Mouse (Mus musculus) neural tube, embryonic 14.5 days (tissue): ENCODE results near the gene Cox8c. TPM values are rescaled to one million over a fixed set of nuclear protein-coding genes. Genes with fewer than 3 reads are reported as not detected.

ENCODE experiments used
- ATAC-seq: fragments of 200-750 bp; cut with Nextera tagmentation; 2 replicates; pipeline ENCODE4 v1.8.0; 2017; ENCODE audit warnings: low read depth, mild to moderate bottlenecking, moderate TSS enrichment, moderate library complexity
- H3K27ac ChIP-seq: fragments of 300-500 bp; sonication (generic); 2 replicates; pipeline ENCODE4 v1.5.1; 2014; ENCODE audit warnings: low read depth, mild to moderate bottlenecking, control low read depth, low read length, moderate library complexity, mixed read lengths
- H3K27me3 ChIP-seq: fragments of 300-500 bp; sonication (generic); 2 replicates; pipeline ENCODE4 v1.6.1; 2014; ENCODE audit warnings: low read length; ENCODE audit not compliant: control insufficient read depth, insufficient read depth
- H3K36me3 ChIP-seq: fragments of 300-500 bp; sonication (generic); 2 replicates; pipeline ENCODE4 v1.6.1; 2014; ENCODE audit warnings: low read length, mixed read lengths; ENCODE audit not compliant: control insufficient read depth, insufficient read depth
- H3K4me1 ChIP-seq: fragments of 300-500 bp; sonication (generic); 2 replicates; pipeline ENCODE4 v1.6.1; 2014; ENCODE audit warnings: low read length; ENCODE audit not compliant: control insufficient read depth, insufficient read depth
- H3K4me2 ChIP-seq: fragments of 300-500 bp; sonication (generic); 2 replicates; pipeline ENCODE4 v1.6.1; 2014; ENCODE audit warnings: mild to moderate bottlenecking, low read depth, low read length, control low read depth
- H3K4me3 ChIP-seq: fragments of 300-500 bp; sonication (generic); 2 replicates; pipeline ENCODE4 v1.5.1; 2014; ENCODE audit warnings: low read depth, low read length, control low read depth, mixed read lengths
- H3K9ac ChIP-seq: fragments of 300-500 bp; sonication (generic); replicated peaks from 2 replicates; pipeline ENCODE4 v1.6.1; 2014; ENCODE audit warnings: low read depth, mild to moderate bottlenecking, control low read depth, low read length, mixed read lengths
- H3K9me3 ChIP-seq: fragments of 300-500 bp; sonication (generic); 2 replicates; pipeline ENCODE4 v1.6.1; 2016; ENCODE audit warnings: low read length; ENCODE audit not compliant: control insufficient read depth
- WGBS: fragments of 180-500 bp; shearing (Covaris S2); extraction: QIAGEN DNeasy Blood & Tissue Kit; methylation state at CpG from one replicate; pipeline ENCODE4 v1.1.7; 2014; 5-methylcytosine and 5-hydroxymethylcytosine counted together
- polyA plus RNA-seq: library from polyadenylated mRNA; unstranded; fragments of >200 nt; fragmentation: Nextera tagmentation; extraction: Ambion mirVana; gene quantifications from 2 replicates; pipeline ENCODE4 v1.2.1, GENCODE M21; 2014

The Cox8c gene
- polyA plus RNA-seq, 1 experiment from 2014 or later = not detected

DNA sequence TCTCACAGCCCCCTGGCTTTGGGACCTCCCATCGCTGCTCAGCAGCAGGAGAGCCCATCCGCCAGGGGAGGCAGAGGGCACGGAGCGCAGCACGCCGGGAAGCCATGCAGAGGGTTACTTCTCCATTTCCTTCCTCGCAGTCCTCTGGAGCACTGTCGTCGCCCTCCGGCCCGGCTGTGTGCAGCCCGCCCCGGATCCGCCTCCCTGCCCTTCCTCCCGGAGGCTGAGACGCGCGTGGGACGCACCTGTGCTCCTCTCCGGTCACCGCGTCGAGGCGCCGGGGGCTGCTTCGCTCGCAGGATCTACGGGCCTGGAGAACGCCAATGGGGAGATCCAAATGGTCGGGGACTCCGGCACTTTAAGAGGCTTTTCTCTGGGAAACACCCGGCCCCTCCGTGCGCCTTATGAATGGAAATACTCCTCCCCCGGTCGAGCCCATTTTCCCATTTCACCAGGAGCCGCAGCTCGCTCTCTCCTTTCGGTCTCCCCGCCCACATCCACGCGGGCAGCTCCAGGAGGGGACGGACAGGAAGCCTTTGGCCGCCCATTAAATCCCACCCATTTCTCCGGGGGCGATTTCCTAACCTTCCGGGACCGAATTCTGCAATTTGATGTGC lies 49.8 kb downstream of the Cox8c start, which contains the start of gene Unc79:
Gene Unc79 (plus strand): TSS at position 82 of the 617 bp plus-strand sequence.
- no peaks in the 10 kb centered on the region for H3K27me3 ChIP-seq
- H3K36me3 ChIP-seq = no peaks in the 10 kb centered on the region
- peak within 1 kb of the TSS; percentile 64 for H3K4me3 ChIP-seq
- peak; percentile 86 for ATAC-seq
- under 1% methylated on average over 41 of the region's 48 CpGs for WGBS
- H3K27ac ChIP-seq = peak within 1 kb of the TSS; percentile 98
- H3K9ac ChIP-seq = peak within 1 kb of the TSS; percentile 71
- H3K9me3 ChIP-seq = no peaks in the 10 kb centered on the region
- H3K4me2 ChIP-seq = peak within 1 kb of the TSS; percentile 79
- peaks cover 19% of the 10 kb centered on the region; the same call in 1 of the 2 replicates for H3K4me1 ChIP-seq

DNA sequence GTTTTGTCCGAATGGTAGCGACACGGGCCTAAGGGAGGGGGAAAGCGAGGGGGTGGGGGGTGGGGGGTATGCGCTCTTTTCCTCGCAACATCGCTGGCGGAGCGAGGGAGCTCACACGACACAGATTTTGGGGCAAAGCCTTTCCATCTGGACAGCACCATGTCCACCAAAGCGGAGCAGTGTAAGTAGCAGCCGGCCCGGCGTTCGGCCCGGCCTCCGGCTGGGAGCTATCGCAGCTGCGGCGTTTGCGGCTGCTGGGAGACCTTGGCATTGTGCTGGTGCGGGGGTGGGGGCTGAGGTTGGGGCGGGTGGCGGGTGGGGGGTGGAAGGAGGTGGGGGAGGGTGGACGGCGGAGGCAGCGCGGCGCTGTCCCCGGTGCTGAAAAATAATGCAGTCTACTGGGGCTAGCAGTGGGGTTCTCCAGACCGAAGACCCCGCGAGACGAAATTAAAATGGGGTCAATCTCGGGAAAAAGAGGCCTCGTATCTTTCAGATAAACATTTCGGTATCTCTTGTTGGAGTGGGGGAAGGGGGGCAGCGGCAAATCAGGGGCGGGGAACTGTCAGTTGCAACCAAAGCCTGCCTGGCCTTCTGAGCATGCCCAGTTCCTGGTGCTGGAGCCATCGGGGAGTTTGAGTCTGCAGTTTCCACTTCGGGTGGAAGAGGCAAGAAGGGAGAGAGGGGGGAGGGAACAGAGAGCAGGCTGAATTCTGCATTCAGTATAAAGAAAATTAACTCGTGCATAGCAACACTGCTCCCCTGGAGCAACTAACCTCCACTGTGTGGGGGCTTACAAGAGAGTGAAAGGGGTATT lies 50.5 kb downstream of the Cox8c start:
- peak overlapping the region; percentile 71 for H3K9ac ChIP-seq
- H3K9me3 ChIP-seq = no peaks in the 10 kb centered on the region
- H3K4me3 ChIP-seq = peak overlapping the region; percentile 64
- no peaks in the 10 kb centered on the region for H3K27me3 ChIP-seq
- H3K4me2 ChIP-seq = peak overlapping the region; percentile 79
- no peaks in the 10 kb centered on the region for H3K36me3 ChIP-seq
- peak overlapping the region; percentile 98 for H3K27ac ChIP-seq
- ATAC-seq = peak; percentile 90
- peaks cover 19% of the 10 kb centered on the region; the same call in 1 of the 2 replicates for H3K4me1 ChIP-seq
- WGBS = 0% methylated on average over 40 of the region's 42 CpGs

Other genes starting within 250 kb of the Cox8c start
- 34.8 and 40.6 TPM in 2 replicates for gene Itpk1, start 194.4 kb upstream of the Cox8c start, polyA plus RNA-seq
- 68.8 and 81.1 TPM in 2 replicates for gene Moap1, start 155.7 kb upstream of the Cox8c start, polyA plus RNA-seq
- 12.4 and 12.6 TPM in 2 replicates for gene Tmem251, start 155.6 kb upstream of the Cox8c start, polyA plus RNA-seq
- not detected in 2 replicates for gene Gm28051, start 141.6 kb upstream of the Cox8c start, polyA plus RNA-seq
- gene Gon7, start 141.5 kb upstream of the Cox8c start, polyA plus RNA-seq = 46.9 and 54.2 TPM in 2 replicates
- gene Ubr7, start 141.3 kb upstream of the Cox8c start, polyA plus RNA-seq = 43.5 and 47.1 TPM in 2 replicates
- 50.7 and 57.1 TPM in 2 replicates for gene Gm20604, start 140.6 kb upstream of the Cox8c start, polyA plus RNA-seq
- gene Btbd7, start 20.8 kb upstream of the Cox8c start, polyA plus RNA-seq = 15.1 and 18.0 TPM in 2 replicates
- 11.4 and 15.6 TPM in 2 replicates for gene Unc79, start 49.5 kb downstream of the Cox8c start, polyA plus RNA-seq